Mouse (Mus musculus): Measurements from ENCODE around the gene Tet3. TPM values are rescaled to one million over a fixed set of nuclear protein-coding genes. Genes with fewer than 3 reads are reported as not detected.
A peak's percentile ranks its signal among the peaks of the same experiment; 100 is the strongest.

Gene Tet3
- 32.6 and 43.3 TPM in 2 replicates for polyA plus RNA-seq (2012; rRNA removed)

DNA sequence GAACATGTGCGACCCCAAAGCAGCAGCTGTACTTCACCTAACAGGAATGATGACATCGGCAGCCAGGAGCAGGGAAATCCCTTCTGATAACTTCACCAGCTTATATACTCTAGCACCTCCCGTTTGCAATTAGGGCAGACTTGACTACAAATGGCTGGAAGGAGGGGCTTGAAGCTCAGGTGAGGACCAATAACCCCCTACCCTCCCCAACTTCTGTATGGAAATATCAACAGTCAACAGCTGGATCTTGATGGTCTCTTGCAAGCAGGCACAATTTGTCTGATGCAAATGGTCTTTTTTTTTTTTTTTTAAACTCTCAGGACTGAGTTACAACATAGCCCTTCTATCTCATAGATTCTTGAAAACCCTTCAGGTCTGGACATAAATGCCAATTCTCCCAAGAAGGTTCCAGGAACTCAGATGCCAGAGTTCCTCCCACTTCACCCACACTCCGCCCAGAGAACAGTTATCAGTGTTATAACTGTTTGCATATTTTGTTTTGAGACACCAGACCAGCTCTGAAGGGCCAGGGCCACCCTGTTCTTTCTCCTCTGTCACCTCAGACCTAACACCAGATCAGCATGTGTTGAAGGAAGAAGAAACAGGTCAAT, at the start of gene Tet3:
Gene Tet3, minus strand, starts transcription at position 51 of the 611 bp plus-strand sequence.
- WGBS: 86% methylated on average over 4 of the region's 4 CpGs
- no peak within 1 kb of the TSS for H3K27ac ChIP-seq (ENCODE audit: control insufficient read depth, insufficient read depth, low read length)
- peaks cover 20% of the 10 kb centered on the region for H3K4me1 ChIP-seq (replicated peaks; ENCODE audit: control insufficient read depth, insufficient read depth, low read length)
- DNase-seq: no peak
- no peak within 1 kb of the TSS for H3K4me3 ChIP-seq (ENCODE audit: control insufficient read depth, insufficient read depth, low read length)
- no peaks in the 10 kb centered on the region for H3K27me3 ChIP-seq (ENCODE audit: control insufficient read depth, insufficient read depth, low read length)
- H3K36me3 ChIP-seq (ENCODE audit: control insufficient read depth, insufficient read depth, low read length): no peaks in the 10 kb centered on the region
- TF ChIP-seq POLR2A (IDR thresholded peaks at IDR 0.05; ENCODE audit: control insufficient read depth, extremely low read depth, insufficient read depth, low read length, poor library complexity): no peak
- TF ChIP-seq CTCF (IDR thresholded peaks at IDR 0.05; ENCODE audit: borderline replicate concordance, control insufficient read depth, extremely low read depth, insufficient read depth, low read length, poor library complexity): no peak

DNA sequence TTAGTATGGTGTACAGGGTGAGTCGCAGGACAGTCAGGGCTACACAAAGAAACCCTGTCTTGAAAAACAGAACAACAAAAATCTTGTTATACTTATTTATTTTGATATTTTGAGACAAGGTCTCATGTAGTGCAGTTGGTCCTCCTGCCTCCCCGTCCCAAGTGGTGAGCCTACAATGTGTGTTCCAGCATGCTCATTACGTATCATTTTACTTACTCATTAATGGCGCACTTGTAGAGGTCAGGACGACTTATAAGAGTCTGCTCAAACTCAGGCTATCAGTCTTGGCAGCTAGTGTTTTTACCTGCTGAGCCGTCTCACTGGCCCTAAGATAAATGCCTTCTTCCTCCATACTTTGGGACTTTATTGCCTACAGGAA, 48.3 kb upstream of the Tet3 start:
- TF ChIP-seq POLR2A (IDR thresholded peaks at IDR 0.05; ENCODE audit: control insufficient read depth, extremely low read depth, insufficient read depth, low read length, poor library complexity) (no peak), CTCF (IDR thresholded peaks at IDR 0.05; ENCODE audit: borderline replicate concordance, control insufficient read depth, extremely low read depth, insufficient read depth, low read length, poor library complexity) (no peak)
- Histone ChIP-seq H3K4me1 (replicated peaks; ENCODE audit: control insufficient read depth, insufficient read depth, low read length) (peaks cover 15% of the 10 kb centered on the region), H3K27me3 (ENCODE audit: control insufficient read depth, insufficient read depth, low read length) (no peaks in the 10 kb centered on the region), H3K36me3 (ENCODE audit: control insufficient read depth, insufficient read depth, low read length) (no peaks in the 10 kb centered on the region), H3K27ac (ENCODE audit: control insufficient read depth, insufficient read depth, low read length) (0 out of 2 replicates have a peak overlapping the region, but pooled peaks have one; percentile 3), H3K4me3 (ENCODE audit: control insufficient read depth, insufficient read depth, low read length) (no peak overlapping the region)
- DNase-seq: no peak
- WGBS: 28% methylated on average over 6 of the region's 6 CpGs

DNA sequence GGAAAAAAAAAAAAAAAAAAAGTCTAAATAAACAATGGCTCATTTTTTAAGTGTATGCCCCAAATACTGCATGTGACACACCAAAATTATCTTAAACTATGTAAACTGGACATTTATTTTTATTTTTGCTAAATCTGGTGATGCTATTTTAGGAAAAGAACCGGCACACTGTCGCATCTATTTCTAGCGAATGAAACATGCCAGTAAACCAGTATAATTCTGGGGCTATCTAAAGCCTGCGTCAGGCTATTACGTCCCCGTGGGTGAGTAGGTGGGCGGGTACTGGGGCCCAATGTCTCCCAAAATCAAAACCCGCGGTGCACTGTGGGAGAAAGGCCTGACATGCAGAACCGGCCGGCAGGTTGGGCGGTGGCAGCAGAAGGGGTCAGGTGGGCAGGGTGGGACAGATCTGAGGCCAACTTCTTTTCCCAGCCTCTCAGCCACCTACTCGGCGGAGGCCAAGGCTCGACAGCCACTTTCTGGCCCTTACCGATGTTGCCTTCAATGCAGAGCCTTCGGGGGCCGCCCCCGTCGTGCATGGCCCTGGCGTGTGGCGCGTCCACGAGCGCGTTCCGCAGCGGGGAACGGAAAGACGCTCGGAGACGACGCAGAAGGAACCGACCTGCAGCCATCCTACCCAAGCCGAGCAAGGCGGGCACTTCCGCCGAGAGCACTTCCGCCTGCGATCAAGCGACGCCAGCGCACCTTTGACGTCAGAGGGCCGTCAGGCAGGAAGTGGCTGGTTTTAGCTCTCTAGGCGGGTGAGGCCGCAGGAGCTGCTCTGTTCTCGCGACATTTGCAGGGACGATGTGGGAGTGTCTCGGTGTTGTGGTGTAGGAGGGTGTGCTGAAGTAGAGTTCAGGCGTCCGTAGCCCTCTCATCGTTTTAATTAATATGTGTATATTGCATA, 47.6 kb upstream of the Tet3 start, which contains the start of gene Dguok:
Gene Dguok, minus strand, starts transcription at position 712 of the 910 bp plus-strand sequence.
- Histone ChIP-seq H3K27ac (ENCODE audit: control insufficient read depth, insufficient read depth, low read length) (peak within 1 kb of the TSS; percentile 86), H3K4me1 (replicated peaks; ENCODE audit: control insufficient read depth, insufficient read depth, low read length) (peaks cover 15% of the 10 kb centered on the region)
- peak; percentile 54; the same call in 1 of the 2 replicates for TF ChIP-seq CTCF (IDR thresholded peaks at IDR 0.05; ENCODE audit: borderline replicate concordance, control insufficient read depth, extremely low read depth, insufficient read depth, low read length, poor library complexity)
- TF ChIP-seq POLR2A (IDR thresholded peaks at IDR 0.05; ENCODE audit: control insufficient read depth, extremely low read depth, insufficient read depth, low read length, poor library complexity): peak; percentile 95

DNA sequence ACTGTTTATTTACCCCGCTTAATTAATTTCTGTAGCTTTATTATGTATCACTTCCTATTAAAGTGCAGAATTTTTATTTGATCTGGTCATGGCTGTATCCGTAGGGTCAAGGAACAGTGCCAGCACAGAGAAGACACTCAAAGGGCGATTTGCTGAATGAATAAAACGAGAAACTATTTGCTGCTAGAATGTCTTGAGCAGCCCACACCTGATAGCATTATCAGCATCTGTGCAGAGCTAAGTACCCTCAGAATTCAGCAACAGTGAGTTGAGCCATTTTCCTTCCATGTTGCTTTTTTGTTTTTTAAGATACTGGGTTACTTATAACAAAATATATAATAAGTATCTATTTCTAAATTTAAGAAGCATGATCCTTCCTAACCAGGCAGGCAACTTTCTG, 46.7 kb upstream of the Tet3 start:
- Histone ChIP-seq H3K4me1 (replicated peaks; ENCODE audit: control insufficient read depth, insufficient read depth, low read length) (peaks cover 15% of the 10 kb centered on the region), H3K36me3 (ENCODE audit: control insufficient read depth, insufficient read depth, low read length) (no peaks in the 10 kb centered on the region), H3K27ac (ENCODE audit: control insufficient read depth, insufficient read depth, low read length) (no peak overlapping the region), H3K4me3 (ENCODE audit: control insufficient read depth, insufficient read depth, low read length) (no peak overlapping the region), H3K27me3 (ENCODE audit: control insufficient read depth, insufficient read depth, low read length) (no peaks in the 10 kb centered on the region)
- no peak for DNase-seq
- TF ChIP-seq POLR2A (IDR thresholded peaks at IDR 0.05; ENCODE audit: control insufficient read depth, extremely low read depth, insufficient read depth, low read length, poor library complexity) (no peak), CTCF (IDR thresholded peaks at IDR 0.05; ENCODE audit: borderline replicate concordance, control insufficient read depth, extremely low read depth, insufficient read depth, low read length, poor library complexity) (no peak)
- WGBS: 93% methylated on average over 4 of the region's 4 CpGs

More for the DNA sequence above, 47.6 kb upstream of the Tet3 start, which contains the start of gene Dguok:
- DNase-seq: peak; percentile 98
- Histone ChIP-seq H3K27me3 (ENCODE audit: control insufficient read depth, insufficient read depth, low read length) (no peaks in the 10 kb centered on the region), H3K4me3 (ENCODE audit: control insufficient read depth, insufficient read depth, low read length) (peak within 1 kb of the TSS; percentile 70), H3K36me3 (ENCODE audit: control insufficient read depth, insufficient read depth, low read length) (no peaks in the 10 kb centered on the region)
- WGBS: under 1% methylated on average over 54 of the region's 54 CpGs

DNA sequence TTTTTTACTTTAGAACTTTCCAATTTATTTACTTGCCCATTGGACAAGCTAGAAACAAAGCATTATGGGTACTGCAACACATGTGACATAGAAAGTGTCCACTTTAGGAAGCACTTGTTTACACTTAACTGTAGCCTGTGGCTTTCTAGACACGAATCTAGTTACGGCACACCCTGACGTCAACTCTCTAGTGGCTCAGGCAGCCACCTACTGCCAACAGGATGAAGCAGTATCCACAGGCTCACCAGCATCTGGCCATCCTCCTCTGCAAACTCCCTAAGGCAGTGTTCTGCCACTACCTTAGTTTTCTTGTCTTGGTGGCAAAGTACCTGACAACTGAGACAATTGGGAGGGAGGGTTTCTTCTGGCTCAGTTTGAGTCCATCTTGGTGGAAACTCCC, 44.5 kb upstream of the Tet3 start:
- Histone ChIP-seq H3K27me3 (ENCODE audit: control insufficient read depth, insufficient read depth, low read length) (no peaks in the 10 kb centered on the region), H3K4me1 (replicated peaks; ENCODE audit: control insufficient read depth, insufficient read depth, low read length) (peaks cover 15% of the 10 kb centered on the region), H3K27ac (ENCODE audit: control insufficient read depth, insufficient read depth, low read length) (no peak overlapping the region), H3K4me3 (ENCODE audit: control insufficient read depth, insufficient read depth, low read length) (no peak overlapping the region), H3K36me3 (ENCODE audit: control insufficient read depth, insufficient read depth, low read length) (no peaks in the 10 kb centered on the region)
- TF ChIP-seq POLR2A (IDR thresholded peaks at IDR 0.05; ENCODE audit: control insufficient read depth, extremely low read depth, insufficient read depth, low read length, poor library complexity): no peak
- TF ChIP-seq CTCF (IDR thresholded peaks at IDR 0.05; ENCODE audit: borderline replicate concordance, control insufficient read depth, extremely low read depth, insufficient read depth, low read length, poor library complexity): no peak
- DNase-seq: no peak
- WGBS: 73% methylated on average over 3 of the region's 3 CpGs

DNA sequence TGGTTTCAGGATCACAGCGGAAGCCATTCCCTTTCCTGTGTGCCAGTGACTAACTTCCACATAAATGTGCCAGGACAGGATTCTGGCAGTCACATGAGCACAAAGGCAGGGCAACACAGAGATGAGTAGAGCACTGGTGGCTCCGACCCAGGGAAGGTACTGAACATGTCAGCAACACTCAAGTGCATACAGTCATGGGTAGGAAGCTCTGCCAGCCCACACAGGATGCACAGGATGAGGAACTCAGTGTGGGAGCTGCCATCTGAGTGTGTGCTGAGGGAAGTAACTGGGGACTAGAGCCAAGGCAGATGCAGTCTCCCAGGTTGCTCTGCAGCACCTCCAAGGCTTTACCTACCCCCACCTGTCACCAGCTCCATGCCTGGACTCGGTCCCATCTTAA, 43.8 kb upstream of the Tet3 start:
- peaks cover 15% of the 10 kb centered on the region for H3K4me1 ChIP-seq (replicated peaks; ENCODE audit: control insufficient read depth, insufficient read depth, low read length)
- no peak overlapping the region for H3K4me3 ChIP-seq (ENCODE audit: control insufficient read depth, insufficient read depth, low read length)
- TF ChIP-seq POLR2A (IDR thresholded peaks at IDR 0.05; ENCODE audit: control insufficient read depth, extremely low read depth, insufficient read depth, low read length, poor library complexity): no peak
- TF ChIP-seq CTCF (IDR thresholded peaks at IDR 0.05; ENCODE audit: borderline replicate concordance, control insufficient read depth, extremely low read depth, insufficient read depth, low read length, poor library complexity): no peak
- H3K27me3 ChIP-seq (ENCODE audit: control insufficient read depth, insufficient read depth, low read length): no peaks in the 10 kb centered on the region
- WGBS: 39% methylated on average over 3 of the region's 3 CpGs
- H3K27ac ChIP-seq (ENCODE audit: control insufficient read depth, insufficient read depth, low read length): no peak overlapping the region
- DNase-seq: no peak
- no peaks in the 10 kb centered on the region for H3K36me3 ChIP-seq (ENCODE audit: control insufficient read depth, insufficient read depth, low read length)

All from thymus, adult 2 months (tissue).